ENCODE assay signal across 9 mouse cellular contexts in the genomic region with DNA sequence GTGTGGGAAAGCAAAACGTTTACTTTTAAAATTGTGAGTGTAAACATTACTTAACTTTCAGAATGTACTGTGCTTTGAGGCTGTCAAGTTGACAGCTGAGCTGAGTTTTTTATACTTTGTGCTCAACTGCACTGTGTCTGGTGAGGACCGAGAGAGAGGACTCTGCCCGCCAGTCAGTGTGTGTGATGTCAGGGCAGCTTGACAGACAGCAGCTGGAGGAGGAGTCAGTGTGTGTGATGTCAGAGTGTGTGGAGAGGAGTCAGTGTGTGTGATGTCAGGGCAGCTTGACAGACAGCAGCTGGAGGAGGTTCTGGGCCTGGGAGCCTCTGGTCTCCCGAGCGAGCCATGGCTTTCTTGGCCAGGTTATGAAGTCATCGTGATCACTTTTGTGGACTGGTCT. TPM values are rescaled to one million over a fixed set of nuclear protein-coding genes. Genes with fewer than 3 reads are reported as not detected.
DNase-seq lines count a peak whose midpoint lies in the region; ATAC-seq and TF ChIP-seq lines count a peak whose summit lies in the region.
"Had no signal": no experiment of that assay in that cellular context is flagged by ENCODE, and none has a peak within 500 bp of the region (broad histone marks: within the 10 kb centered on the region; RNA-seq: fewer than 3 reads in every experiment).

No protein-coding gene starts in this region.

- no peak overlapping the region for H3K27ac ChIP-seq in heart, adult 2 months
- H3K27ac ChIP-seq in heart, embryonic 10.5 days = no peak overlapping the region
- no peak overlapping the region for H3K27ac ChIP-seq in midbrain, embryonic 11.5 days (ENCODE audit: low read depth, low read length)
- no peak overlapping the region for H3K27ac ChIP-seq in midbrain, embryonic 10.5 days (replicated peaks)
- no peak overlapping the region for H3K27ac ChIP-seq in liver, embryonic 13.5 days
- H3K27ac ChIP-seq in stomach, embryonic 14.5 days (ENCODE audit: low read length) = no peak overlapping the region
- H3K27ac ChIP-seq in midbrain, postnatal 0 days (ENCODE audit: low read depth, low read length) = no peak overlapping the region

- no peaks in the 10 kb centered on the region for H3K27me3 ChIP-seq in heart, adult 2 months (ENCODE audit: control insufficient read depth, insufficient read depth, low read length)
- no peaks in the 10 kb centered on the region for H3K27me3 ChIP-seq in heart, embryonic 10.5 days (ENCODE audit: insufficient read depth, poor library complexity, severe bottlenecking)
- H3K27me3 ChIP-seq in midbrain, embryonic 11.5 days (ENCODE audit: control insufficient read depth, insufficient read depth, low read length) = no peaks in the 10 kb centered on the region
- no peaks in the 10 kb centered on the region for H3K27me3 ChIP-seq in midbrain, embryonic 10.5 days (ENCODE audit: low read depth, poor library complexity, severe bottlenecking)
- H3K27me3 ChIP-seq in liver, embryonic 13.5 days = no peaks in the 10 kb centered on the region
- no peaks in the 10 kb centered on the region for H3K27me3 ChIP-seq in stomach, embryonic 14.5 days (ENCODE audit: control insufficient read depth, insufficient read depth, low read length)
- no peaks in the 10 kb centered on the region for H3K27me3 ChIP-seq in midbrain, postnatal 0 days (ENCODE audit: insufficient read depth, low read length)

- no peak for TF ChIP-seq POLR2A in heart, adult 2 months (IDR thresholded peaks at IDR 0.05; ENCODE audit: insufficient read depth, low read depth, low read length)

- no peak for TF ChIP-seq EP300 in heart, adult 2 months (IDR thresholded peaks at IDR 0.05; ENCODE audit: insufficient read depth, low read depth, low read length)

- intact Hi-C loops in heart, adult 2 months (cut with DNase I) = no loop called here

- no peak overlapping the region for H3K4me3 ChIP-seq in heart, adult 2 months
- H3K4me3 ChIP-seq in heart, embryonic 10.5 days = no peak overlapping the region
- H3K4me3 ChIP-seq in midbrain, embryonic 11.5 days (ENCODE audit: low read depth, low read length) = no peak overlapping the region
- H3K4me3 ChIP-seq in midbrain, embryonic 10.5 days = no peak overlapping the region
- no peak overlapping the region for H3K4me3 ChIP-seq in liver, embryonic 13.5 days (replicated peaks)
- no peak overlapping the region for H3K4me3 ChIP-seq in stomach, embryonic 14.5 days (ENCODE audit: low read depth, low read length)
- no peak overlapping the region for H3K4me3 ChIP-seq in midbrain, postnatal 0 days (ENCODE audit: low read depth, low read length)

- H3K79me2 ChIP-seq in heart, adult 2 months (replicated peaks; ENCODE audit: control insufficient read depth, insufficient read depth, low read length) = no peaks in the 10 kb centered on the region

- peak; percentile 23 to 30 for DNase-seq in heart, adult 2 months
- no peak for DNase-seq in heart, embryonic 10.5 days (ENCODE audit: low spot score)
- DNase-seq in midbrain, embryonic 11.5 days (ENCODE audit: low spot score, missing footprints) = no peak
- DNase-seq in midbrain, embryonic 10.5 days (ENCODE audit: low spot score) = no peak
- DNase-seq in liver, embryonic 13.5 days = no peak
- DNase-seq in midbrain, postnatal 0 days (ENCODE audit: low spot score) = no peak
- DNase-seq: right cerebral cortex, postnatal 4 days had no signal

- no peaks in the 10 kb centered on the region; the same call in 1 of the 2 replicates for H3K4me1 ChIP-seq in heart, adult 2 months (ENCODE audit: control insufficient read depth, insufficient read depth, low read length)
- no peaks in the 10 kb centered on the region for H3K4me1 ChIP-seq in heart, embryonic 10.5 days
- no peaks in the 10 kb centered on the region for H3K4me1 ChIP-seq in midbrain, embryonic 11.5 days (ENCODE audit: control insufficient read depth, insufficient read depth, low read length)
- no peaks in the 10 kb centered on the region for H3K4me1 ChIP-seq in midbrain, embryonic 10.5 days
- no peaks in the 10 kb centered on the region for H3K4me1 ChIP-seq in liver, embryonic 13.5 days (replicated peaks)
- no peaks in the 10 kb centered on the region for H3K4me1 ChIP-seq in stomach, embryonic 14.5 days (ENCODE audit: control insufficient read depth, insufficient read depth, low read length)
- no peaks in the 10 kb centered on the region for H3K4me1 ChIP-seq in midbrain, postnatal 0 days (ENCODE audit: insufficient read depth, low read length)

- ATAC-seq in midbrain, embryonic 11.5 days (ENCODE audit: low FRiP score) = peak; percentile 46; the same call in 1 of the 2 replicates
- peak; percentile 50; the same call in 1 of the 2 replicates for ATAC-seq in liver, embryonic 13.5 days (ENCODE audit: low read depth)
- ATAC-seq in stomach, embryonic 14.5 days (ENCODE audit: insufficient number of reproducible peaks, insufficient read depth, low FRiP score, low read depth) = peak; percentile 76; the same call in 1 of the 2 replicates
- ATAC-seq in megakaryocyte-erythroid progenitor cell, adult 5-6 weeks (replicated peaks; ENCODE audit: low FRiP score, low TSS enrichment, poor library complexity, severe bottlenecking) = no peak
- no peak for ATAC-seq in midbrain, postnatal 0 days (ENCODE audit: low FRiP score)

- 67% methylated on average over 6 of the region's 6 CpGs for WGBS in heart, adult 2 months
- WGBS in heart, embryonic 10.5 days = 74% methylated on average over 6 of the region's 6 CpGs
- WGBS in midbrain, embryonic 11.5 days = 86% methylated on average over 6 of the region's 6 CpGs
- 89% methylated on average over 6 of the region's 6 CpGs for WGBS in midbrain, embryonic 10.5 days
- 84% methylated on average over 6 of the region's 6 CpGs for WGBS in liver, embryonic 13.5 days (ENCODE audit: insufficient replicate concordance)
- WGBS in stomach, embryonic 14.5 days = 50% methylated on average over 6 of the region's 6 CpGs
- WGBS in midbrain, postnatal 0 days = 86% methylated on average over 6 of the region's 6 CpGs

- H3K9ac ChIP-seq in heart, adult 2 months (ENCODE audit: low read depth, low read length) = no peak overlapping the region
- no peak overlapping the region for H3K9ac ChIP-seq in midbrain, embryonic 11.5 days (ENCODE audit: low read length)
- no peak overlapping the region for H3K9ac ChIP-seq in liver, embryonic 13.5 days
- H3K9ac ChIP-seq in stomach, embryonic 14.5 days (replicated peaks; ENCODE audit: low read depth, low read length) = no peak overlapping the region
- no peak overlapping the region for H3K9ac ChIP-seq in midbrain, postnatal 0 days (replicated peaks; ENCODE audit: low read length, poor library complexity, severe bottlenecking)

- no peaks in the 10 kb centered on the region for H3K9me3 ChIP-seq in heart, embryonic 10.5 days
- no peaks in the 10 kb centered on the region for H3K9me3 ChIP-seq in midbrain, embryonic 11.5 days (ENCODE audit: control insufficient read depth, low read length)
- H3K9me3 ChIP-seq in midbrain, embryonic 10.5 days (replicated peaks) = no peaks in the 10 kb centered on the region
- H3K9me3 ChIP-seq in liver, embryonic 13.5 days (replicated peaks) = no peaks in the 10 kb centered on the region
- no peaks in the 10 kb centered on the region for H3K9me3 ChIP-seq in stomach, embryonic 14.5 days (ENCODE audit: control insufficient read depth, low read depth, low read length)
- no peaks in the 10 kb centered on the region for H3K9me3 ChIP-seq in midbrain, postnatal 0 days (ENCODE audit: low read length)

- TF ChIP-seq CTCF in heart, adult 2 months (IDR thresholded peaks at IDR 0.05) = no peak
- TF ChIP-seq CTCF in midbrain, postnatal 0 days (IDR thresholded peaks at IDR 0.05) = no peak

- H3K4me2 ChIP-seq in midbrain, embryonic 11.5 days = no peak overlapping the region
- H3K4me2 ChIP-seq in liver, embryonic 13.5 days = no peak overlapping the region
- no peak overlapping the region for H3K4me2 ChIP-seq in stomach, embryonic 14.5 days (replicated peaks; ENCODE audit: low read depth, low read length)
- H3K4me2 ChIP-seq in midbrain, postnatal 0 days (ENCODE audit: low read depth, low read length, poor library complexity, severe bottlenecking) = no peak overlapping the region

- H3K36me3 ChIP-seq in heart, adult 2 months (ENCODE audit: control insufficient read depth, insufficient read depth, low read length) = peaks cover 2% of the 10 kb centered on the region
- peaks cover 78% of the 10 kb centered on the region for H3K36me3 ChIP-seq in heart, embryonic 10.5 days
- peaks cover 15% of the 10 kb centered on the region for H3K36me3 ChIP-seq in midbrain, embryonic 11.5 days (ENCODE audit: control insufficient read depth, insufficient read depth, low read length)
- H3K36me3 ChIP-seq in midbrain, embryonic 10.5 days = peaks cover 93% of the 10 kb centered on the region
- peaks cover 69% of the 10 kb centered on the region for H3K36me3 ChIP-seq in liver, embryonic 13.5 days
- peaks cover 35% of the 10 kb centered on the region; the same call in 1 of the 2 replicates for H3K36me3 ChIP-seq in stomach, embryonic 14.5 days (ENCODE audit: control insufficient read depth, insufficient read depth, low read length)
- H3K36me3 ChIP-seq in midbrain, postnatal 0 days (ENCODE audit: insufficient read depth, low read length) = peaks cover 14% of the 10 kb centered on the region

RNA-seq across cellular contexts. Expression of a gene that starts 24.4 kb away (rescaled TPM):
- total RNA-seq in heart, adult 2 months (2021) = 10 to 100 TPM; 35.3 to 37.5 TPM
- polyA plus RNA-seq in heart, adult 2 months (2012; rRNA removed) = 15.0 and 22.5 TPM in 2 replicates
- 7.0 and 11.0 TPM in 2 replicates for polyA plus RNA-seq in heart, embryonic 10.5 days (2016; fragmentation: Nextera tagmentation; extraction: Ambion mirVana)
- 22.3 and 23.1 TPM in 2 replicates for polyA plus RNA-seq in midbrain, embryonic 11.5 days (2014; fragmentation: Nextera tagmentation; extraction: Ambion mirVana)
- 12.3 and 14.9 TPM in 2 replicates for polyA plus RNA-seq in midbrain, embryonic 10.5 days (2016; fragmentation: Nextera tagmentation; extraction: Ambion mirVana)
- polyA plus RNA-seq in liver, embryonic 13.5 days (2015; fragmentation: Nextera tagmentation; extraction: Ambion mirVana) = 3.0 and 3.7 TPM in 2 replicates
- polyA plus RNA-seq in stomach, embryonic 14.5 days (2014; fragmentation: Nextera tagmentation; extraction: Ambion mirVana) = 19.6 and 19.7 TPM in 2 replicates
- 41.5 and 55.5 TPM in 2 replicates for total RNA-seq in megakaryocyte-erythroid progenitor cell, adult 5-6 weeks (2014; fragmentation: Nextera tagmentation)
- 70.7 and 71.0 TPM in 2 replicates for total RNA-seq in megakaryocyte-erythroid progenitor cell, adult 5-6 weeks (2017)
- 31.5 and 38.5 TPM in 2 replicates for total RNA-seq in midbrain, postnatal 0 days (2014; rRNA removed)
- polyA plus RNA-seq in midbrain, postnatal 0 days (2015; fragmentation: Nextera tagmentation; extraction: Ambion mirVana) = 3.9 and 5.3 TPM in 2 replicates

Comparison
In these comparisons a context has a peak if more than half of its experiments do, and no peak if none do; other contexts are left out.
1. DNase-seq: peak in heart, adult 2 months (2 of 2); none in heart, embryonic 10.5 days (single experiment), midbrain, embryonic 11.5 days (single experiment), midbrain, embryonic 10.5 days (single experiment), liver, embryonic 13.5 days (single experiment) and midbrain, postnatal 0 days (single experiment).
2. ATAC-seq: peak in midbrain, embryonic 11.5 days (single experiment), liver, embryonic 13.5 days (single experiment) and stomach, embryonic 14.5 days (single experiment); none in megakaryocyte-erythroid progenitor cell, adult 5-6 weeks (single experiment) and midbrain, postnatal 0 days (single experiment).